Mouse (Mus musculus) adrenal gland, adult 2 months (tissue): ENCODE results near the gene Cyp2d11. TPM values are rescaled to one million over a fixed set of nuclear protein-coding genes. Genes with fewer than 3 reads are reported as not detected.
A peak's percentile ranks its signal among the peaks of the same experiment; 100 is the strongest.
"Not testable (repeated sequence)": the region's sequence is repeated elsewhere in the genome, so short reads cannot be mapped to it uniquely, and the experiment has no call there.

ENCODE experiments used
- DNase-seq: peaks from one replicate; pipeline ENCODE4 v3.0.0; 2021
- polyA plus RNA-seq: library from polyadenylated mRNA; depleted of rRNA; stranded (reverse); fragments of >200 nt; gene quantifications from 2 replicates; pipeline ENCODE4 v1.2.3, GENCODE M21; 2012
- total RNA-seq, 2 experiments: library from RNA; stranded (reverse); gene quantifications; 2 replicates each; pipeline ENCODE4 v1.2.3; 2021

Gene Cyp2d11
- total and polyA plus RNA-seq, 3 experiments = 0.21 TPM; not detected in 2

GRCm38 (mm10) chr15:82379871-82380713 lies 13.7 kb downstream of the Cyp2d11 start, which contains the start of gene Cyp2d22:
TSS of gene Cyp2d22 (minus strand) at chr15:82380260.
- peak; percentile 82 for DNase-seq

- DNase-seq = no peak
Measured at GRCm38 (mm10) chr15:82379511-82379870, 14.3 kb downstream of the Cyp2d11 start.

- DNase-seq = peak; percentile 33
Measured at GRCm38 (mm10) chr15:82378261-82379180, 15.3 kb downstream of the Cyp2d11 start.

GRCm38 (mm10) chr15:82377701-82378100 lies 16.1 kb downstream of the Cyp2d11 start:
- DNase-seq = no peak

GRCm38 (mm10) chr15:82376393-82377138 lies 17.3 kb downstream of the Cyp2d11 start:
- peak; percentile 56 for DNase-seq

- no peak for DNase-seq
Measured at GRCm38 (mm10) chr15:82375855-82376254, 18.0 kb downstream of the Cyp2d11 start.

GRCm38 (mm10) chr15:82374437-82374836 lies 19.4 kb downstream of the Cyp2d11 start:
- no peak for DNase-seq

- DNase-seq = no peak
Measured at GRCm38 (mm10) chr15:82372991-82373390, 20.8 kb downstream of the Cyp2d11 start.

GRCm38 (mm10) chr15:82372446-82372845 lies 21.4 kb downstream of the Cyp2d11 start:
- no peak for DNase-seq

- no peak for DNase-seq
Measured at GRCm38 (mm10) chr15:82368851-82369250, 25.0 kb downstream of the Cyp2d11 start.

- no peak for DNase-seq
Measured at GRCm38 (mm10) chr15:82368146-82368545, 25.7 kb downstream of the Cyp2d11 start.

GRCm38 (mm10) chr15:82364561-82364960 lies 29.3 kb downstream of the Cyp2d11 start:
- not testable (repeated sequence) for DNase-seq

GRCm38 (mm10) chr15:82363801-82364200 lies 30.0 kb downstream of the Cyp2d11 start:
- not testable (repeated sequence) for DNase-seq

- peak; percentile 42 for DNase-seq
Measured at GRCm38 (mm10) chr15:82362234-82362633, 31.6 kb downstream of the Cyp2d11 start.

- DNase-seq = peak; percentile 26
Measured at GRCm38 (mm10) chr15:82361459-82362018, 32.3 kb downstream of the Cyp2d11 start.

- no peak for DNase-seq
Measured at GRCm38 (mm10) chr15:82358431-82359260, 35.2 kb downstream of the Cyp2d11 start.

GRCm38 (mm10) chr15:82354126-82354945 lies 39.5 kb downstream of the Cyp2d11 start, which contains the start of gene Ndufa6:
TSS of gene Ndufa6 (minus strand) at chr15:82354322.
- peak; percentile 98 for DNase-seq

GRCm38 (mm10) chr15:82353745-82354113 lies 40.1 kb downstream of the Cyp2d11 start:
- no peak for DNase-seq

GRCm38 (mm10) chr15:82353078-82353744 lies 40.6 kb downstream of the Cyp2d11 start:
- DNase-seq = peak; percentile 51
